Mouse (Mus musculus) ES-Bruce4 (cell line): ENCODE measurements at regions not wholly inside any gene's neighbourhood (a gene's known extent, or its start where the extent isn't known, plus 50 kb on each side); places are given as distances from the start of the nearest gene placed in this dataset.

ENCODE experiments used
- CTCF ChIP-seq: IDR thresholded peaks from one replicate; pipeline ENCODE4 v1.8.1; 2011; ENCODE audit warnings: low read depth, low read length
- EP300 ChIP-seq: IDR thresholded peaks from 2 replicates; pipeline ENCODE4 v1.6.1; 2011; ENCODE audit warnings: low read depth, low read length; ENCODE audit not compliant: insufficient read depth
- POLR2A ChIP-seq: IDR thresholded peaks from one replicate; pipeline ENCODE4 v1.8.1; 2011; ENCODE audit warnings: low read length; ENCODE audit not compliant: insufficient read depth

DNA sequence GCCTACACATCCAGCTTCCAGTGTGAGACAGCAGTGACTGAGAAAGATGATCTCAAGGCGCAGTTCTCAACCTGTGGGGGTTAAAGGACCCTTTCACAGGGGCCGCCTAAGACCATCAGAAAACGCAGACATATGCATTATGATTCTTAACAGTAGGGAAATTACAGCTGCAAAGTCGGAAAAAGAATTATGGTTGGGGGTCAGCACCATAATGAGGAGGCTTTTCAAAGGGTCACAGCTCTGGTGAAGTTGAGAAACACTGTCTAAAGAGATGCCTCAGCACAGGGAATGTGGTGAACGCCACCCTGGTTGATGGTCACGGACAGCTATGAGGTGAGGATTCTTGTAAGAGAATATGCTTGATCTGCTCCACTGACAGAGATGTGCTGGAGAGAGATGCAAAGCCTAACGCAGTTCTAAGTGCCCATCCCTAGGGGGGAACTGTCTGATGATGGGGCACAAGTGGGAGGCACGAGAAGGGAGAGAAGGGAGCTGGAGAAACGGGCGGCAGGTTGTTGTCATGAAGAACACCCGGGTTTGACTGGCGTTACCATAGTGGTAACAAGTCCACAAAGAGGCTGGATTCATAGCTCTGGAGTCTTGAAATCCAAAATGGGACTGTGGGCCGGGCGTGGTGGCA, 172.3 kb downstream of the Ifng start:
- TF ChIP-seq CTCF (no peak), POLR2A (no peak), EP300 (no peak)
